Mouse (Mus musculus) hindbrain, embryonic 16.5 days (tissue): ENCODE results near the gene Oca2. TPM values are rescaled to one million over a fixed set of nuclear protein-coding genes. Genes with fewer than 3 reads are reported as not detected.

ENCODE experiments used
- ATAC-seq: fragments of 200-750 bp; cut with Nextera tagmentation; 2 replicates; pipeline ENCODE4 v1.8.0; 2017; ENCODE audit warnings: moderate TSS enrichment, moderate library complexity
- H3K27ac ChIP-seq: fragments of 300-500 bp; sonication (generic); 2 replicates; pipeline ENCODE4 v1.5.1; 2014; ENCODE audit warnings: low read depth, mild to moderate bottlenecking, control low read depth, low read length, moderate library complexity
- H3K27me3 ChIP-seq: fragments of 300-500 bp; sonication (generic); replicated peaks from 2 replicates; pipeline ENCODE4 v1.6.1; 2014; ENCODE audit warnings: low read length; ENCODE audit not compliant: control insufficient read depth, insufficient read depth
- H3K36me3 ChIP-seq: fragments of 300-500 bp; sonication (generic); 2 replicates; pipeline ENCODE4 v1.6.1; 2014; ENCODE audit warnings: mild to moderate bottlenecking, low read length, moderate library complexity, mixed read lengths; ENCODE audit not compliant: control insufficient read depth, insufficient read depth
- H3K4me1 ChIP-seq: fragments of 300-500 bp; sonication (generic); 2 replicates; pipeline ENCODE4 v1.6.1; 2014; ENCODE audit warnings: low read depth, low read length; ENCODE audit not compliant: control insufficient read depth, insufficient read depth
- H3K4me2 ChIP-seq: fragments of 300-500 bp; sonication (generic); 2 replicates; pipeline ENCODE4 v1.6.1; 2014; ENCODE audit warnings: mild to moderate bottlenecking, low read length, control low read depth, moderate library complexity
- H3K4me3 ChIP-seq: fragments of 300-500 bp; sonication (generic); 2 replicates; pipeline ENCODE4 v1.5.1; 2014; ENCODE audit warnings: mild to moderate bottlenecking, low read length, control low read depth, moderate library complexity
- H3K9ac ChIP-seq: fragments of 300-500 bp; sonication (generic); 2 replicates; pipeline ENCODE4 v1.6.1; 2014; ENCODE audit warnings: low read depth, mild to moderate bottlenecking, control low read depth, low read length, moderate library complexity
- H3K9me3 ChIP-seq: fragments of 300-500 bp; sonication (generic); 2 replicates; pipeline ENCODE4 v1.6.1; 2014; ENCODE audit warnings: mild to moderate bottlenecking, low read length, moderate library complexity; ENCODE audit not compliant: control insufficient read depth
- WGBS: fragments of 180-500 bp; shearing (Covaris S2); extraction: QIAGEN DNeasy Blood & Tissue Kit; methylation state at CpG from one replicate; pipeline ENCODE4 v1.1.7; 2014; 5-methylcytosine and 5-hydroxymethylcytosine counted together
- polyA plus RNA-seq: library from polyadenylated mRNA; unstranded; fragments of >200 nt; fragmentation: Nextera tagmentation; extraction: Ambion mirVana; gene quantifications from 2 replicates; pipeline ENCODE4 v1.2.1, GENCODE M21; 2015

The Oca2 gene
- polyA plus RNA-seq, 1 experiment from 2014 or later = 2.3 TPM

DNA sequence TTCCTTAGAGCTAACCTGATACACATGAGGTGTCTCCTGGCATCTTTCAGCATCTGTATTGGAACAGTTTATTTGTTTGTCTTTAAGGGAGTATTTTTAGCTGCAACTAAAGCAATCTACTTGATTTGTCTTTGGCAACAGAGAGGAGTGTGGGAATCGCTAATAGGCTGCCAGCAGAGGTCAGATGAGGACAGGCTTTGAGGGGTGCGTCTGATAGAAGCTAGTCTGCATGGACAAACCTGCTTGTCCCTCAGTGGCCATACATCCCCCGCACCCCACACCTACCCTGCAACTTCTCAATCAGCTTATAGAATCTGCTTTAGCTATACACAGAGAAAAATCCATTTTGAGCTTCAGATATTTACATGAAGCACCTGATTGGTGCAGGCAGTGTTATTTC is 109.0 kb downstream of the Oca2 start:
- H3K4me1 ChIP-seq = no peaks in the 10 kb centered on the region

DNA sequence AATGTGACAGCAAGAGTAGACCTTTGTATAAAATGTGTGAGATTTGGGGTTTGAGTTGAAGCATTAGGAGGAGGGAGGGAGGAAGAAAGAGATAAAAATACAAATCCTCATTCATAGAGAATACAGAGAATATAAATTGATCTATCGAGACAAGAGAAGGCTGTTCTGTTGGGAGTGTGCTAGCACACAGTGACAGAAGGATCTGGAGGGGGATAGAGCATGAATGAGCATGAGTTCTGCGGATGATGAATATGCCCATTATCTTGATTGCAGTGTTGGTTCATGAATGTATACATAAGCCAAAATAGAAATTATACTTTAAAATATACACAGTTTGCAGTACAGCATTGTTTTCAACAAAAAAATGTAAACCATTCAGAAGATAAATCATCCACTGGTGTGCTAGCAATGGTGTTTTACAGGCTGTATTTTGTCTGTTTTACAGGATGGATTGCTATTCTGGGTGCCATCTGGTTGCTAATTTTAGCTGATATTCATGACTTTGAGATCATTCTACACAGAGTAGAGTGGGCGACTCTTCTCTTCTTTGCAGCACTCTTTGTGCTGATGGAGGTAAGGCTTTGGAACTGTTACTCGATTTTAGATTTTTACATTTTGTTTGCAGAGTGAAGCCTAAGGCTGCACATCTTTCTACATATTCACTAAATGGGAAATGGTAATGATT is 117.2 kb downstream of the Oca2 start:
- H3K36me3 ChIP-seq = no peaks in the 10 kb centered on the region
- H3K4me3 ChIP-seq = no peak overlapping the region
- no peaks in the 10 kb centered on the region for H3K27me3 ChIP-seq
- no peak overlapping the region for H3K9ac ChIP-seq
- no peak overlapping the region for H3K27ac ChIP-seq
- 87% methylated on average over 4 of the region's 4 CpGs for WGBS
- no peak overlapping the region for H3K4me2 ChIP-seq
- no peak for ATAC-seq
- no peaks in the 10 kb centered on the region for H3K4me1 ChIP-seq
- no peaks in the 10 kb centered on the region for H3K9me3 ChIP-seq

More for the DNA sequence above, 109.0 kb downstream of the Oca2 start:
- ATAC-seq = no peak
- H3K27me3 ChIP-seq = no peaks in the 10 kb centered on the region
- WGBS = 62% methylated on average over 3 of the region's 3 CpGs
- H3K9ac ChIP-seq = no peak overlapping the region
- no peaks in the 10 kb centered on the region for H3K9me3 ChIP-seq
- H3K4me3 ChIP-seq = no peak overlapping the region
- H3K27ac ChIP-seq = no peak overlapping the region
- no peaks in the 10 kb centered on the region for H3K36me3 ChIP-seq
- no peak overlapping the region for H3K4me2 ChIP-seq

DNA sequence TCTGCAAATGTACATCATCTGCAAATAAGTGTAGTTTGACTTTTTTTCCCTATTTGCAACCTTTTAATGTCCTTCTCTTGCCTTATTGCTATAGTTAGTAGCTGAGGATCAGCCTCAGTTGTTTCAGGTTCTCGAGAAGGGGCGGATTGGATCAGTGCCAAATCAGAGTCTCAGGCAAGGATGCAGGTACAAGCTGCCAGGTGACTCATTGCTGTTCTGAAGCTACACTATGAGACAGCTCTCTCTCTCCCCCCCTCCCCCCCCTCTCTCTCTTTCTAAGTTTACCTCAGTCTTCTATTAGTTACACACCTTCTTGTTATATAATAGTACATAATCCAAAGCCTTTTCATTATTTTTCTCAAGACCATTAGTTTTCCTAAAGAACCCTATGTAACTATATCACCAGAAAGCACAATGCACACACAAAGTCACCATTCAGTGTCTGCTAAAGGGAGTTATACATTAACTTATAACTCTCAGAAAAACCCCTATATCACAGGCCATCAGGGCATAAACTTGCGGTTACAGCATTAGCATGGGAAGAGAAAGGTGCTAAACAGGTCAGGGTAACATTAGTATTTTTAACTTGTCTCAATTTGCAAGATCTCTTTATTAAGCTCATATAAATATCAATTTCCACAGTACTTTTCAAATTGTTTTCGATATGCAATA is 142.3 kb downstream of the Oca2 start:
- no peaks in the 10 kb centered on the region for H3K9me3 ChIP-seq
- 87% methylated on average over 4 of the region's 4 CpGs for WGBS

DNA sequence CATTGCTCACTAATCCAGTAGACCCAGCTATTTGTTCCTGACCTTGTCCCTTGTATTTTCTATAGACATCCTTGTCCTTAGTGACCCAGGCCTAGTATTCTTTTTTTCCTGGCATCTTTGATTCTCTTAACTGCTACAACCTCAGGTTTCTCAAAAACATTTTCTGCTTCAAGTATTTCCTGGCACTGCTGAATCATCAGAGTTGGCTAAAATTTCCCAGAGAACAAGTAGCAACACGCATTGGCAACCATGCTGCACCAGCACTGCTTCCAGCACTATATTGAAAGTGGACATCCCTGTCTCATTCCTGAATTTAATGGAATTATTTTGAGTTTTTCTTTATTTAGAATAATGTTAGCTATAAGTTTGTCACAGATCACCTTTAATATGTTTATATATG is 143.1 kb downstream of the Oca2 start:
- Histone ChIP-seq H3K4me2 (no peak overlapping the region), H3K4me3 (no peak overlapping the region), H3K27me3 (no peaks in the 10 kb centered on the region), H3K9me3 (no peaks in the 10 kb centered on the region), H3K27ac (no peak overlapping the region), H3K4me1 (no peaks in the 10 kb centered on the region), H3K9ac (no peak overlapping the region), H3K36me3 (no peaks in the 10 kb centered on the region)
- 73% methylated on average over 1 of the region's 1 CpGs for WGBS
- no peak for ATAC-seq

More for the DNA sequence above, 142.3 kb downstream of the Oca2 start:
- H3K36me3 ChIP-seq = no peaks in the 10 kb centered on the region
- H3K27ac ChIP-seq = no peak overlapping the region
- no peak overlapping the region for H3K4me3 ChIP-seq
- no peak overlapping the region for H3K4me2 ChIP-seq
- H3K4me1 ChIP-seq = no peaks in the 10 kb centered on the region
- ATAC-seq = no peak
- H3K27me3 ChIP-seq = no peaks in the 10 kb centered on the region
- H3K9ac ChIP-seq = no peak overlapping the region

DNA sequence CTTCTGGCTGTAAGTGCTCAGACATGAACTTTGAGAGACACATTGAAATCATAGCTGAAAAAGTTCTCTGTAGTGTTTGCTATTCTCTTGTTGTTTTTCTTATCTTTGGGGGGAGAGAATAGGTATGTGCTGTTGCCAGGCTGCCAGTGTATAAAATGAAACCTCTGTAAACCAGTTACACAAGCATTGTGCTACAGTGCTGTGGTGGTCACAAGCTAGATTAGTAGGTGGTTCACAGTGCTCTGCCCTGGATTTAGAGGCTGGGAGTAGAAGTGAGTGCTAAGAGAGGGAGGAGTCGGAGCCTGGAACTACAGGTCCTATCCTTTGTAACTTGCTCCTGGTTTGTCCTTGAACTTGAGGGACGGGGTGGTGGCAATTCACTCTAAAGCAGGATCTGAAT is 148.7 kb downstream of the Oca2 start:
- Histone ChIP-seq H3K27ac (no peak overlapping the region), H3K9ac (no peak overlapping the region), H3K9me3 (no peaks in the 10 kb centered on the region), H3K4me1 (no peaks in the 10 kb centered on the region), H3K36me3 (no peaks in the 10 kb centered on the region), H3K4me3 (no peak overlapping the region), H3K27me3 (no peaks in the 10 kb centered on the region), H3K4me2 (no peak overlapping the region)
- ATAC-seq = no peak
- WGBS = 90% methylated on average over 2 of the region's 2 CpGs

DNA sequence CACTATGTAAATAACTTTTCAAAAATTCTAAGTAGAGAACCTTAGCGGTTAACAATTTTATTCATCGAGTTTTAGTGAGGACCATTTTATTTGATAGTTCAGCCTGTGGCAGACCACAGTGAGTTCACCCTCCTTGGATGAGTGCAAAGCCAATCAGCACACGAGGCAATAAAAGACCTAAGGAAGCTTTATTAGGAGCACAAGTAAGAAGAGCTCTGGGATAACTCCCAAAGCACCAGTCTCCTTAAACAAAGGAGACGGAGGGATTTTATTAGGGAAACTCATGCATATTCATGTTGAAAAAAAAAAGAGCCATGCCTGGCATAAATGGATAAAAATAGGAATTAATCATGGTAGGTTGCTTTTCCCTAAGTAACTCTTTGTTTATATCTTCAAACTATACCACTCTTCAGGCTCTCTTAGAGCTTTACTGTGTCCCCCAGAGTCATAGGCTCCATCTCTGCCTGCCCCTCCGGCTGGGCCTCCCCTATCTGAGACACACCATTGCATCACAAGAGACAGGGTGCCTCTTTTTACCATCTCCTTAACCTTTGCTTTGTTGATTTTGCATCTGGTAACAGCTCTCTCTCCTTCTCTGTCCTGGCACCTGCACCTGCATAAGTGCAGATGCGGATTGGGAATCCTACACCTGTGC is 178.7 kb downstream of the Oca2 start:
- no peaks in the 10 kb centered on the region for H3K27me3 ChIP-seq
- ATAC-seq = 0 out of 2 replicates have a peak, but pooled peaks have one; percentile 60
- no peak overlapping the region for H3K4me2 ChIP-seq
- no peaks in the 10 kb centered on the region for H3K36me3 ChIP-seq
- no peak overlapping the region for H3K27ac ChIP-seq
- H3K9me3 ChIP-seq = no peaks in the 10 kb centered on the region
- no peak overlapping the region for H3K9ac ChIP-seq
- 40% methylated on average over 6 of the region's 6 CpGs for WGBS
- H3K4me3 ChIP-seq = no peak overlapping the region
- H3K4me1 ChIP-seq = no peaks in the 10 kb centered on the region

DNA sequence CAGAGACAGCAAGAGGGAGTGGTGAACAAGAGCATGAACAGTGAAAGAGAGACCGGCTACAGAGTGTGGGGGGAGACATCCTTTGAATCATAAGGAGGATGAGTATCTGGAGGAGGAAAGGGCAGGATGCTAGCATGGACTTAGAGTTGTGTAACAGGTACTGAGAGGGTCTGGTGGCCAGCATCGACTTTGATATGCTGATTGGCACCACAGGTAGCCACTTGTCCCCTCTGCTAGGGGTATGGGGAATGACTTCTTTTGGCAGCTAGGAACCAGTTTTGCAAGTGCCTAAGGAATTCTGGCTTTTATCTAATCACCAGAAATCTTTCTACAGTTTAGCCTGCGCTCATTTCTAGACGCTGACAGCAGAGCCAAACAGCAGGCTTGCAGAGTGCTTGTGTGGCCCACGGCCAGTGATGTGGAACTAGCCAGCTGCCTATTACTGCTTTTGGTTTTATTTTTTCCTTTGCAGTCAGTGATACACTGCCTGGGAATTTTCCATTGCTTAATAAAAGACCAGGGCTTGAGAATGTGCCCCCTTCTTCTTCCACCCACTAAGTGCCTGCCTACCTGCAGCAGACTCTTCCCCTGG is 179.8 kb downstream of the Oca2 start:
- H3K9ac ChIP-seq = no peak overlapping the region
- peak; percentile 74; the same call in 1 of the 2 replicates for ATAC-seq
- H3K27me3 ChIP-seq = no peaks in the 10 kb centered on the region
- no peaks in the 10 kb centered on the region for H3K4me1 ChIP-seq
- no peaks in the 10 kb centered on the region for H3K36me3 ChIP-seq
- no peak overlapping the region for H3K4me2 ChIP-seq
- H3K27ac ChIP-seq = no peak overlapping the region
- WGBS = 19% methylated on average over 5 of the region's 5 CpGs
- H3K4me3 ChIP-seq = no peak overlapping the region
- H3K9me3 ChIP-seq = no peaks in the 10 kb centered on the region

DNA sequence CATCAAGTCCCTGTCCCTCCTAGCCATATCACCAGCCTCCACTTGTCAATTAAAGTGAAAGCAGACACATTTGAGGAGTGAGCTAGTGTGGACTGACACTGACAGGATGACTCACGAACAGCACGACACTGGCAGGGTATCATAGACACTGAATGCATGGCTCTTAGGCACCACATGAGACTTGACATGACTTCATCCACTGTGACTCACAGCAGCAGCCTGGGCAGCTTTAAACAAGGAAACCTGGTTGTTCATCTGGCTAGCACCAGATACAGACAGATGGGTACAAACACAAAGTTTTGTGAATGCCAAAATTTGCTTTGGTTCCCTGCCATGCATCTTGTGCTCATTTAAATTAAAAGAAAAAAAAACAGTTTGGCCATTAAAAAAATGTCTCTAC is 182.4 kb downstream of the Oca2 start:
- no peak overlapping the region for H3K4me2 ChIP-seq
- H3K4me3 ChIP-seq = no peak overlapping the region
- no peaks in the 10 kb centered on the region for H3K9me3 ChIP-seq
- no peak overlapping the region for H3K27ac ChIP-seq
- no peaks in the 10 kb centered on the region for H3K4me1 ChIP-seq
- no peak overlapping the region for H3K9ac ChIP-seq
- 61% methylated on average over 2 of the region's 2 CpGs for WGBS
- peak; percentile 49 for ATAC-seq
- no peaks in the 10 kb centered on the region for H3K27me3 ChIP-seq
- no peaks in the 10 kb centered on the region for H3K36me3 ChIP-seq

DNA sequence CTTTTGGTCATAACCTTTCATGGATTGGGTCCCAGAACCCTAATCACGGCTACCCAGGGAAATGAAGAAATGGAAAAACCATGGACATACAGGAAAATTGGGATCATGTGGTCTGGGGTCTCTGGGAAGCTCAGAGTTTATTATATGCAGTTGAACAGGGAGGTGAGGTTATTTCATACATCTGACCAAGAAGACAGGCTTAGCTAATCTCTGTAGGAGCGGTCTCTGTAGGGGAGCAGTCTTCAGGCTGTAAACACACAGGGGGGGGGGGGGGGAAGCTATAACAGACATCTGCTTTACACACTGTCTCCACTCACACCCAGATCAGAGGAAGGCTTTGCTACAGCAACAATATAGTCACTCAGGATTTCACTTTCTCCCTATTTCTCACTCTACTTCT is 184.0 kb downstream of the Oca2 start:
- Histone ChIP-seq H3K27me3 (no peaks in the 10 kb centered on the region), H3K4me2 (no peak overlapping the region), H3K4me1 (no peaks in the 10 kb centered on the region), H3K27ac (no peak overlapping the region), H3K9me3 (no peaks in the 10 kb centered on the region), H3K36me3 (no peaks in the 10 kb centered on the region), H3K4me3 (no peak overlapping the region), H3K9ac (no peak overlapping the region)
- ATAC-seq = no peak
- 78% methylated on average over 2 of the region's 2 CpGs for WGBS
